Mouse (Mus musculus) megakaryocyte, embryonic 14.5 days (primary cell): Measurements from ENCODE around the gene Fam210b.

Experiments used
- FLI1 ChIP-seq: IDR thresholded peaks from 2 replicates; pipeline ENCODE4 v1.6.1; 2012; ENCODE audit warnings: low read length, inconsistent platforms, mixed read lengths
- GATA1 ChIP-seq: IDR thresholded peaks from 3 replicates; pipeline ENCODE4 v1.6.1; 2012; ENCODE audit warnings: mixed read lengths, low read length, inconsistent platforms, borderline replicate concordance

GRCm38 (mm10) chr2:172350773-172351172, 5.4 kb downstream of the Fam210b start:
- TF ChIP-seq GATA1 (no peak), FLI1 (no peak)
